Mouse (Mus musculus): Measurements from ENCODE around the gene Rps6ka2.
A peak's percentile ranks its signal among the peaks of the same experiment; 100 is the strongest.
"Not testable (repeated sequence)": the region's sequence is repeated elsewhere in the genome, so short reads cannot be mapped to it uniquely, and the experiment has no call there.

Rps6ka2 gene

DNA sequence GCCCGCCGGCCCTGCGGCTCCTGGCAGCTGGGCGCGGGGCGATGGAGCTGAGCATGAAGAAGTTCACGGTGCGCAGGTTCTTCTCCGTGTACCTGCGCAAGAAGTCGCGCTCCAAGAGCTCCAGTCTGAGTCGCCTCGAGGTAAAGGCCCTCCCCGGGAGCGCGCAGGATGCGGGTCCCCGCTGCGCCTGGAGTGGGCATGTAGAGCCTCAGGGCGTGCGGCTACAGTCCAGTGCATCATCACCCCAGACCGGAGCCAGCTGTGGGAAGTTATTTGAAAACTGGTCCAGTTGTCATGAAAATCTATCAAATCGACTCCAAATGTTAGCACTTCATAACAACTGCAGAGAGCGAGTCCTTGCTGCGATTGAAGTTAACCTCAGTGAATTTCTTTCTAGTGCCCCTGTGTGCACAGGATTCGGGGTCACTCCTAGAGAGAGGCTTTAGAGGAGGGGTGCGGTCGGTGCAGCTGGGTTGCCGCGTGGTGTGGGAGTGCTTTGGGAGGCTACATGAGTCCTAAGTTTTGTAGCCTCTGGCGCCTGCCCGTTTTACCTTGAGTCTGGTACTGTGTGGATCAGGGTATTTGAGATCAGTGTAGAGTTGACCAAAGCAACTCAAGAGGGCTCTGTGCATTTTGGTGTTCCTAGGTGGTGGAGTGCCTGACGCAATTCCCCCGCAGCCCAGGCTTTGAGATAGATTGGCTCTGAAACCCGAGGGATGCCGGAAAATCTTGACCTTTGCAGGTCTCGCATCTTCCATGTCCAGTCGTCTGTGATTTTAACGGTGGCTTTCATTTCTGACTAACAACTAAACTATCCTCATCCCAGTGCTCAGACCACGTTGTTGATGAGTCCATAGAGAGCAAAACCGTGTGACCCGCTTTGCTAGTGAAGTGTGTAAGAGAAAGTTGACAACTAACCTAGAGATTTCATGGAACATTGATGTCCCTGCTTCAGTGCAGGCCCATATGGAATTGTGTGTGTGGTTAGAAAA lies 685 bp downstream of the Rps6ka2 start:
- peak; percentile 58 for DNase-seq (ENCODE audit: low spot score)

GRCm38 (mm10) chr17:7173331-7174028 lies 3.6 kb downstream of the Rps6ka2 start:
- DNase-seq (ENCODE audit: low spot score), result peak; percentile 74

DNA sequence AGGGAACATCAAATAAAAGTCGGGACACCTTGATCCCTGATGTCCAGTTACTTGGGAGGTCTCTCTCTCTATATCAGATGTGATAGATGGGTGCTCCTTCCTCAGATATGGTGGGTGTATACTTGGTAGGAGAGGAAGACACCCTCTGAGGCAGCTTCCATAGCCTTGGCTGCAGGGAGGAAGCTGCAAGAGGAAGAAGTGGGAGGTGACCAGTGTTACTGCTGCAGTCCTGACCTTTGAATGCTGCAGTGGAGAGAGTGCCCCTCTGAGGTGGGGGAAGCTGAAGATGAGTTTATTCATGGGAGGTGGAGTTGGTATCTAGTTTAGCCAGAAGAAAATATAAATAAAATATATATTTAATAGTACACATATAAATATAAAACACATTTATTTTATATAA lies 5.4 kb downstream of the Rps6ka2 start:
- no peak for DNase-seq (ENCODE audit: low spot score)

DNA sequence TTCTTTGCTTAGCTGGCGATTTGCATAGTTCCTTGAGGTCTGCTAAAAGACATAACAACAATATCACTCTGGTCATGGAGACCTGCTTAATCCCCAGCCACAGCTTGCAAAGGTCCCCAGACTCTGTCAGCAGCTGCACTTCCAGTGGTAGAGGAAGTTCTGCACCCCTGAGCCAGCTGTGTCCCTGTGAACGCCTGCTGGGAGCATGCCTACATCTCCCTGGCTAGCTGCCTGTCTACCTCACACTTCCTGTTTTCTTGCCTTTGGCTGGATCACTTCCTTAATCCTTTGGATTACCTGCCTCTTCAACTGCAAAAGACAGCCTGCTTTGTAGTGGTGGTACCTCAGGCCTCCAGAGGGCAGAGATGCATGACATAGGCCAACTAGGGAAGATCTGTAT lies 6.5 kb downstream of the Rps6ka2 start:
- DNase-seq (ENCODE audit: low spot score), result peak; percentile 20

- no peak for DNase-seq (ENCODE audit: low spot score)
Observed at GRCm38 (mm10) chr17:7178196-7178595, 8.3 kb downstream of the Rps6ka2 start.

DNA sequence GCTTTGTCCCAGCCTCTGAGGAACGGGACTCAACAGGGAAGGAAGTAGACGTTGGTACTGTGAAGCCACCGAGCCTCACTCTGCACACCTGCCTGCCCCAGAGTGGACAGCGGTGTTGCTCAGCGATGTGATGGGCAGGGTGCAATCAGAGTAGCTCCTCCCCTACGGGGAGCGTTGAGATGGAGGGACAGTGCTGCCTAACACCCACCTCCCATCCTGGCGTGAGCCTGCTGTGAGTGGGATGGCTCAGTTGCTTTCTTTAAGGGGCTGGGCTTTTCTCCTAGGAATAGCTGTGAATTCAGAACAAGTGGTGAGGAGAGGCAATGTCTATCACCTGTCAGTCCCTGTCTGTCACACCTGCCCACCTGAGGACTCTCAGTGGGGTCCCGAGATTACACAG lies 12.3 kb downstream of the Rps6ka2 start:
- no peak for DNase-seq (ENCODE audit: low spot score)

- DNase-seq (ENCODE audit: low spot score), result not testable (repeated sequence)
Observed at GRCm38 (mm10) chr17:7187037-7187436, 17.1 kb downstream of the Rps6ka2 start.

- no peak for DNase-seq (ENCODE audit: low spot score)
Observed at GRCm38 (mm10) chr17:7189425-7189824, 19.5 kb downstream of the Rps6ka2 start.

GRCm38 (mm10) chr17:7189975-7190374 lies 20.1 kb downstream of the Rps6ka2 start:
- DNase-seq (ENCODE audit: low spot score), result no peak

DNA sequence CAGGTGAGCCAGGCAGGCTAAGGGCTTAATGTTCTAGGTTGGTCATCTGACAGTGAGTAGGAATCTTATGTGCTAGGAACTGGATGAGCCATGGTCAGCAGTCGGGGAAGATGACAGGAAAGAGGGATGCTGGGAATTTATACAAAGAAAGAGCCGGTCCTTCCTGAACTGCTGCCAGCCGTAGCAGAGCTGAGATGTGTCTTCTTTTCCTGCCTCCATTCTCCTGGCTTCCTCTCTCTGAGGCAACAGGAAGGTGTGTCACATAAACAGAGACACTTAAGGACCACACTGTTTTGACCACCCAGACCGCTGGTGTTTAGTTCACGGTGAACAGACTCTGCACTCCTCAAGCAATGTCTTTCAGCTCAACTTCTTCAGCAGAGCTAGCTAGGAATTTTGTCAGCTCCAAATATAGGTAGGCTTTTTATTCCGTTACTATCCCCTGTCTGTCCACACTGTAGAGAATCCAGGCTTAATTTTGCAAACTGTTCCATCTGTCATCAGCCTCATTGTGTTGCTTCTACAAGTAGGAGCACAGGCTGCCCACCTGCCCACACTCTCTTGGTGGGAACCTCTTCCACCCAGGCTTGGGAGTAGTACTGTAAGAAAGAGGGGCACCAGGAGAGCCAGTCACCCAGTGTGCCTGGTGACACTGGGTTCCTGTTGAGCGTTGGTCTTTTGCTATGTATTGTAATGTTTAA lies 24.4 kb downstream of the Rps6ka2 start:
- no peak for DNase-seq (ENCODE audit: low spot score)

DNA sequence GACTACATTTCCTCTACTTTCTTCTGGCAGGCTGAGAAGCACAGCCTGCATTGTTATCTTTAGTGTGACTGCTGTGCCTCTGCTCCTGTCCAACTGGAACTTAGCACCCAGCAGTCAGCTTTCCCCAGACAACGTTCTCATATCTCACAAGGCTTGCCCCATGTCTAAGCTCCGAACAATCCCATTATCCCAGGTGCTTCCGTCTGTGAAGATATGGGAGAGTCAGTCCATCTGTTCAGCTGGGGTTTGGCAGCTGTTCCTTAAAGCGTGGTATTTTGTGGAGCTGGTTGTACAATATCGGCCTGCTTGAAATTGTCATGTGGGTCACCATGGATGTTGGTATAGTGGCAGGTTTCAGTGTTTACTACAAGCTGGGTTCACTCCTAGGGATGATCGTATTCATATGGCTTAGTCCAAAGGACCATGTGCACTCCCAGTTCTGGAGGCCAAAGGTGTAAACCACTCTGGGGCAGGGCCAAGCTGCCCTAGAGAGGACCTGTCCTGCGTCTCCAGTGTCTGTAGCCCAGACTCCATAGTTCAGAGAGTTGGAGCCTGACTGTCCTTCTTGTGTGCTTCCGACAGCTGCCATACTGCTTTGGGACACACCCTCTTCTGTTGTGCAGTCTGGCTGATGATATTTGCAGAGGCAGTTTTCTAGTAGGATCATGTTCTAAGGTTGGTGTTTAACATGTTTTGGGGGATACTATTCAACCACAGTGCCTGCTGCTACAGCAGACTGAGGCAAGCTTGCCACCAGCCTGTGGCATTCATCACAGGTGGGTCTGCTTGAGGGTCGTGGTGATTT lies 27.4 kb downstream of the Rps6ka2 start:
- DNase-seq (ENCODE audit: low spot score), result no peak

DNA sequence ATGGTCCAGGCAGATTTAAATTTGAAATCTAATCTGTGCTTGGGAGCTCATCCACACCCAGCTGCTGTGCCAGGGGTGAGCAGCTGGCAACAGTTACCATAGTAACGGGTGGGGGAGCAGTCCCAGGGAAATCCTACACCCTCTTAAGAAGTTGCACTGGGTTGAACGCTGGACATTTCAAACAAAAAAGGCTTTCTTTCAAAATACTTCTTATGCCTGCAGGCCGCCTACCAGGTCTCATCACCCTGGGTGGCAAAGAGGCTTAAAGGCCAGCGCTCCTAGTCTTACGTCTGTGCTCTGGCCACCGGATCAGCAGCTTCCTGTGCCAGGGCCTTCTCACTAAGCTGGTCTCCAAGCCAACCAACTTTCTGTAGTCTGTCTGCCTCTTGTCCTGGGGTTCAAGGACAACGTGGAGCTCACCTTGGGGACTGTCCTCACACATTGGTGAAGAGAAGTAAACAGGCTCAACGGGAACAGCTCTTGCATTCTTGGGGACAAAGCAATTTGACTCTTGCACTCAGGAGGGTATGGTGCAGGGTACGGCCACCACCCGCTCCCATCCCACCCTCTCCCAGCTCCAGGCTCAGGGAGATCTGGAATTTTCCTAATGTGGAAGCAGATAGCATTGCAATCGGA lies 35.0 kb downstream of the Rps6ka2 start:
- DNase-seq (ENCODE audit: low spot score), result peak; percentile 75

GRCm38 (mm10) chr17:7206434-7207145 lies 36.7 kb downstream of the Rps6ka2 start:
- DNase-seq (ENCODE audit: low spot score), result no peak

GRCm38 (mm10) chr17:7210648-7211047 lies 40.7 kb downstream of the Rps6ka2 start:
- no peak for DNase-seq (ENCODE audit: low spot score)

- DNase-seq (ENCODE audit: low spot score), result no peak
Observed at GRCm38 (mm10) chr17:7211893-7212292, 42.0 kb downstream of the Rps6ka2 start.

DNA sequence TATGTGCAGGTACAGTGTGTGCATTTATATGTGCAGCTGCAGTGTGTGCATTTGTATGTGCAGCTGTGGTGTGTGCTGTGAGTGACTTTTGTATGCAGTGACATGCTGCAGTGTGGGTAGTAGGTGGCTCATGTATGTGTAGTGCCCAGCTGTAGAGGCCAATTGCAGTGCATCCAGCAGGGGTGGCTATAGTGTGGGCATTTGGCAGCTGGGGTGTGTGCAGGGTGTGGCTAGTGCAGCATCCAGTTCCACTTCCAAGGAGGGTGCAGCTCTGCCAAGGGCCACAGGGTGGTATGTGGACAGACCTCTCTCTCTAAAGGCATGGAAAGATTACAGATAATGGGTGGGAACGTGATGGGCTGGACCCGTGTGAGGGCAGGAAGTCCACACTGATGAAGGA lies 43.3 kb downstream of the Rps6ka2 start:
- no peak for DNase-seq (ENCODE audit: low spot score)

GRCm38 (mm10) chr17:7214061-7214460 lies 44.1 kb downstream of the Rps6ka2 start:
- no peak for DNase-seq (ENCODE audit: low spot score)

DNA sequence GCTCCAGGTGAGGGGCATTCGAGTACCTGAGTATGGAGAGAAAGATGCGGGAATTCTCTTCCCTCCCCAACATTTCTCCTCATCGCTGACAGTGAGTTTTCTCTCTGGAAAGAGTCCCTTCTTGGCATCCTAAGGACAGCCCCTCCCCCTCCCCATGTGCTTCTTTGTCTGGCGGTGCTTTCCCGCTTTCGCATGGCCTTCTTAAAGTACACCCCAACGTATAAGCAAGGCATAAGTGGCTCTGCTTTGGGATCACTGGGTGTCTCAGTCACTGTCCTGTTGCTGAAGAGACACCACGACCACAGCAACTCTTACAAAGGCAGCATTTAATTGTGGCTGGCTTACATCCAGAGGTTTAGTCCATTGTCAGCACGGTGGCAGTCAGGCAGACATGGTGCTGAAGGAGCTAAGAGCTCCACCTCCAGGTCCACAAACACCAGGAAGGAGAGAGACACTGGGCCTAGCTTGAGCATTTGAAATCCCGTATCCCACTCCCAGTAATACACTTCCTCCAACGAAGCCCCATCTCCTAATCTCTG lies 47.9 kb downstream of the Rps6ka2 start:
- no peak for DNase-seq (ENCODE audit: low spot score)

DNA sequence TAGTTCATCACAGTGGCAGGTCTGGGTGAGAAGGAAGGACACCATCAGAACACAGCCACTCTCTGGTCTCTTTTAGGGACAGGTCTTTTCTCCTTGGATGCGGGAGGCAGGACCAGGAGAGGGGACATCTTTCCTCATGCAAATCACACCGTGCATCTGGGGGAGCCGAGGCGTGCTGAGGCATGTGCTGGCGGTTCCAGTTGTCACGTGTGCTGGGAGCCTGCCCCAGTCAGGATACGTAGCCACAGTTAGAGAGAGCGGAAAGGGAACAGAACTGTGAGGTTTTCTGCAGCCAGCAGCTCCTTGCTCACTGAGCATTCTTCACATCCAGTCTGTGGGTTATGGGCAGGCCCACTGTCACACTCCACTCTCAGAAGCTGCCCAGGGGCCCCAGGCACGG lies 48.5 kb downstream of the Rps6ka2 start:
- DNase-seq (ENCODE audit: low spot score), result no peak

DNA sequence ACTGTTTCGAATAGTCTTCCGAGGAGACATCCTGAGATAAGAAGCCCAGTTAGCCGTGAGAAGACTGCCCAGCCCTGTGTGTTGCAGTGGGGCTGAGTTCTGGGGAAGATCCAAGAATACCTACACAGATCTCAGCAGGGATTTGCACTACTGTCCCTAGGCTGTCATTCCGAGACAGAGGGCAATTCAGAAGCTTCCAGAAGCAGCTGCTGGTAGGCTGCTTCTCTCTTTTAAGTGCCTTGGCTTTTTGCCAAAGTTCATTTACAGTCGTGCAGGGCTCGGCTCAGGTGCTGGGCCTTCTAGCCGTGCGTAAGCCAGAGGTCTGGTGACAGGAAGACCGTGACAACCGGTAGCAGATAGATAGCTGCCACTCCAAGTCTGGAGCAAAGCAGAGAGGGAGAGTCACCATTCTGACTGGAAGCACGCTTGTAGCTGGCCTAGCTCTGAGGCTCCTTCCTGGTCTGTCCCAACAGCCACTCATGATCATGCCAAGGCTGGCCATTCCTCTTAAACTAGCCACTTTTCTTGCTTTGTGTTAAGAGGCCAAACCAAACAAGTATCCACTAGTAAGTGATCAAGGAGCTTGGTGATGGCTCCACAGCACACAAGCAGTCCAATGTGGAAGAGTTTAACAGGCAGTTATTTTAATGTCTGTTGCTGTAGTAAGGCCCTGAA lies 49.3 kb downstream of the Rps6ka2 start:
- peak; percentile 63 for DNase-seq (ENCODE audit: low spot score)
